Mouse (Mus musculus) E14TG2a.4 (cell line): ENCODE data around the gene 3110009E18Rik.

Experiments used
- CTCF ChIP-seq: conservative IDR thresholded peaks from 2 replicates; pipeline ENCODE4 v1.5.1; 2014; ENCODE audit warnings: low read length
- POU5F1 ChIP-seq: IDR thresholded peaks from 2 replicates; pipeline ENCODE4 v1.6.1; 2014; ENCODE audit warnings: low read length, borderline replicate concordance

GRCm38 (mm10) chr1:120207568-120207967 lies 86.6 kb downstream of the 3110009E18Rik start:
- TF ChIP-seq CTCF (no peak), POU5F1 (no peak)
